Mouse (Mus musculus) bone marrow, adult 2 months (tissue): ENCODE results near the gene Dusp2.

ENCODE experiments used
- CTCF ChIP-seq: fragments of 200-500 bp; IDR thresholded peaks from 2 replicates; pipeline ENCODE4 v1.5.1; 2011; ENCODE audit warnings: low read length, control low read depth; ENCODE audit not compliant: control insufficient read depth, insufficient read depth
- POLR2A ChIP-seq: fragments of 200-500 bp; IDR thresholded peaks from 2 replicates; pipeline ENCODE4 v1.6.1; 2011; ENCODE audit warnings: low read depth, mild to moderate bottlenecking, control low read depth, low read length, borderline replicate concordance; ENCODE audit not compliant: control insufficient read depth

- TF ChIP-seq CTCF: no peak
- TF ChIP-seq POLR2A: peak; percentile 99
Observed at GRCm38 (mm10) chr2:127335767-127336496, at the start of gene Dusp2.
